Mouse (Mus musculus) heart, embryonic 14.5 days (tissue): ENCODE measurements at regions not wholly inside any gene's neighbourhood (a gene's known extent, or its start where the extent isn't known, plus 50 kb on each side); places are given as distances from the start of the nearest gene placed in this dataset.

ENCODE experiments used
- ATAC-seq: fragments of 200-750 bp; cut with Nextera tagmentation; 2 replicates; pipeline ENCODE4 v1.8.0; 2017; ENCODE audit warnings: low read depth, moderate TSS enrichment; ENCODE audit not compliant: insufficient number of reproducible peaks, insufficient read depth, low FRiP score
- H3K27ac ChIP-seq, 2 experiments: fragments of 200-500 bp in 1 of 2; fragments of 300-500 bp in 1 of 2; sonication (generic) in 1 of 2; replicated peaks in 1 of 2; 2 replicates each; pipeline ENCODE4 v1.5.1; 2012 to 2014; ENCODE audit warnings: low read depth in 2 of 2, low read length in 2 of 2, control low read depth in 1 of 2, mild to moderate bottlenecking in 1 of 2, mixed read lengths in 1 of 2; ENCODE audit not compliant: control insufficient read depth in 1 of 2, insufficient read depth in 1 of 2
- H3K27me3 ChIP-seq: fragments of 300-500 bp; sonication (generic); 2 replicates; pipeline ENCODE4 v1.6.1; 2014; ENCODE audit warnings: mild to moderate bottlenecking, low read length, control low read depth; ENCODE audit not compliant: control insufficient read depth, insufficient read depth
- H3K36me3 ChIP-seq: fragments of 300-500 bp; sonication (generic); 2 replicates; pipeline ENCODE4 v1.6.1; 2014; ENCODE audit warnings: mild to moderate bottlenecking, control low read depth, low read length, mixed read lengths; ENCODE audit not compliant: control insufficient read depth, insufficient read depth
- H3K4me1 ChIP-seq, 2 experiments: fragments of 200-500 bp in 1 of 2; fragments of 300-500 bp in 1 of 2; sonication (generic) in 1 of 2; 2 replicates each; pipeline ENCODE4 v1.6.1; 2012 to 2014; ENCODE audit warnings: low read length in 2 of 2, control low read depth in 1 of 2, mixed read lengths in 1 of 2; ENCODE audit not compliant: control insufficient read depth in 2 of 2, insufficient read depth in 2 of 2
- H3K4me2 ChIP-seq: fragments of 300-500 bp; sonication (generic); 2 replicates; pipeline ENCODE4 v1.6.1; 2014; ENCODE audit warnings: mild to moderate bottlenecking, low read length
- H3K4me3 ChIP-seq, 2 experiments: fragments of 200-500 bp in 1 of 2; fragments of 300-500 bp in 1 of 2; sonication (generic) in 1 of 2; 2 replicates each; pipeline ENCODE4 v1.5.1; 2012 to 2014; ENCODE audit warnings: low read length in 2 of 2, mild to moderate bottlenecking in 2 of 2, control low read depth in 1 of 2, low read depth in 1 of 2, moderate library complexity in 1 of 2; ENCODE audit not compliant: control insufficient read depth in 1 of 2, insufficient read depth in 1 of 2
- H3K9ac ChIP-seq: fragments of 300-500 bp; sonication (generic); 2 replicates; pipeline ENCODE4 v1.6.1; 2014; ENCODE audit warnings: mild to moderate bottlenecking, low read length
- H3K9me3 ChIP-seq: fragments of 300-500 bp; sonication (generic); 2 replicates; pipeline ENCODE4 v1.6.1; 2016; ENCODE audit warnings: low read length, control low read depth; ENCODE audit not compliant: control insufficient read depth
- WGBS: fragments of 180-500 bp; shearing (Covaris S2); extraction: QIAGEN DNeasy Blood & Tissue Kit; methylation state at CpG from one replicate; pipeline ENCODE4 v1.1.7; 2014; 5-methylcytosine and 5-hydroxymethylcytosine counted together

DNA sequence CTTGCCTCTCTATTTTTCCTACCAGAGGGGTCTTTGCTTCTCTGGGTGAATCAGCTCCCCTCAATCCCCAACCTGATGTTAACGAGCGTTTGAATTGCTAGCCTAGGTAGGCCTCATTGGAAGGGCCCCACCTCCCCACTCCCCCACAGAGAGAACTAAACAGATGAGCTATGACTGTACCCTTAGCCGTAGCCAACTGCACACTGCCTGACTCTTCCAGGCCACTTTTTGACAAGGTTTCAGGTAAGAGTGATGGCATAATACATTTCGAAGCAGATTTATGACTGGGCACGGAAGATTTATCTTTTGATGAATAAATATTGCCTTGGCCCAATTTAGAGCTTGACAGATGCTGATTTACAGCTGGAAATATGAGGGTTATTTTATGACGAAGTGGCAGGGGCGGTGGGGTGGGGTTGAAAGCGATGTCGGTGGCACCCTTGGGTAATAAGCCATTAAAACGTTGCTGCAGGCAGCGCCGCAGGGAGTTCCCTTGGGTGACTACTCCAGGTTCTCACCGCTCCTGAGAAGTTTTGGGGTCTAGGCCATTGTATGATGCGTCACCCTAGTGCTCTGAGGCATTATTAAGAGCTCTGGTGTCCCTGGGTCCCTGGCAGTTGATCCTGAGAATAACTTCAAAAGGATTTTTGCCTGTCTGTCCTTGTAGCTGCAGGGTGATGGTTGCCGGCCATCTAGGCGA is 159.7 kb upstream of the Mrps10 start:
- no peak overlapping the region for H3K4me2 ChIP-seq

DNA sequence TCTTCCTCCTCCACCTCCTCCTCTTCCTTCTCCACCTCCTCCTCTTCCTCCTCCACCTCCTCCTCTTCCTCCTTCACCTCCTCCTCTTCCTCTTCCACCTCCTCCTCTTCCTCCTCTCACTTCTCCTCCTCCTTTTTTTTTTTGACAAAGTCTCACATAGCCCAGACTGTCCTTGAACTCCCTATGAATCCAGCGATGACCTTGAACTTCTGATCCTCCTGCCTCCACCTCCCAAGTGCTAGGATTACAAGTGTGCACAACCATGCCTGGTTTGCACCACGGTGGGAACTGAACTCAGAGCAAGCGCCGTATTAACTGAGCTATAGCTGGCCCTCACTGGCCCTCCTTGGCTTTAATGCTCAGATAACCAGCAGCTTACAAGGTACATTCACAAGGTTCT is 161.2 kb upstream of the Mrps10 start:
- 84% methylated on average over 4 of the region's 4 CpGs for WGBS
- no peaks in the 10 kb centered on the region for H3K36me3 ChIP-seq
- peaks cover 2 to 13% of the 10 kb centered on the region in 2 experiments; a peak in 2 of 4 replicates for H3K4me1 ChIP-seq
- no peak overlapping the region for H3K27ac ChIP-seq
- H3K4me2 ChIP-seq = no peak overlapping the region
- H3K27me3 ChIP-seq = no peaks in the 10 kb centered on the region
- no peak overlapping the region for H3K4me3 ChIP-seq
- ATAC-seq = no peak
- H3K9me3 ChIP-seq = no peaks in the 10 kb centered on the region
- no peak overlapping the region for H3K9ac ChIP-seq

More for the DNA sequence above, 159.7 kb upstream of the Mrps10 start:
- no peak for ATAC-seq
- Histone ChIP-seq H3K9ac (no peak overlapping the region), H3K27ac (no peak overlapping the region), H3K36me3 (no peaks in the 10 kb centered on the region), H3K4me3 (no peak overlapping the region), H3K9me3 (no peaks in the 10 kb centered on the region), H3K4me1 (peaks cover 0 to 9% of the 10 kb centered on the region in 2 experiments; a peak in 1 of 4 replicates), H3K27me3 (no peaks in the 10 kb centered on the region)
- WGBS = 87% methylated on average over 16 of the region's 16 CpGs

GRCm38 (mm10) chr17:47204470-47205162 is 164.1 kb upstream of the Mrps10 start:
- H3K27me3 ChIP-seq = no peaks in the 10 kb centered on the region
- no peak overlapping the region for H3K4me2 ChIP-seq
- H3K9me3 ChIP-seq = no peaks in the 10 kb centered on the region
- peaks cover 9 to 17% of the 10 kb centered on the region in 2 experiments; a peak in 3 of 4 replicates for H3K4me1 ChIP-seq
- 69% methylated on average over 7 of the region's 7 CpGs for WGBS
- no peaks in the 10 kb centered on the region for H3K36me3 ChIP-seq
- no peak for ATAC-seq
- no peak overlapping the region for H3K9ac ChIP-seq
- H3K27ac ChIP-seq = no peak overlapping the region
- no peak overlapping the region for H3K4me3 ChIP-seq

DNA sequence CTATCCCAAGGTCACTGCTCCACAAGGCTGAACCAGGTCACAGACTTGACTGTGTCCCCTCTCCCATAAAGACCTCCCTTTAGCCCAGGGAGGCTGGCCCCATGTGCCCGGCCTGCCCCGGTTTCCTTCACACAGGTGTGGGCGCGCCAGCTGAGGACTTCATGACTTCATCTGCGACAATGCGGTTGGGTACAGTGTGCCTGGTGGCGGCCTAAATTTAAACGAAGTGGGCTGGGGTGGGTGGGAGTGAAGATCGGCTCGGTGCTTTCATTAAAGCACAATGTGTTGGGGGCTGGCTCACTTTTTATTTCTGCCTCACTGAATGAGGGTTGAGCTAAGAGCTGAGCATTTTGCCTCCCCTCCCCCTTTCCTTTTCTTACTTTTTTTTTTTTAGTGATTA is 169.5 kb upstream of the Mrps10 start:
- 88% methylated on average over 10 of the region's 10 CpGs for WGBS
- ATAC-seq = no peak

GRCm38 (mm10) chr17:47197957-47198356 is 170.7 kb upstream of the Mrps10 start:
- Histone ChIP-seq H3K27ac (0 out of 4 replicates have a peak overlapping the region, but pooled peaks of 1 of the 2 experiments have one; percentile 20), H3K27me3 (no peaks in the 10 kb centered on the region), H3K4me2 (peak overlapping the region; percentile 35; the same call in 1 of the 2 replicates), H3K9me3 (0 out of 2 replicates have a peak, but pooled peaks cover 3% of the 10 kb centered on the region), H3K36me3 (0 out of 2 replicates have a peak, but pooled peaks cover 3% of the 10 kb centered on the region), H3K9ac (peak overlapping the region; percentile 45; the same call in 1 of the 2 replicates), H3K4me3 (no peak overlapping the region), H3K4me1 (peaks cover 25 to 37% of the 10 kb centered on the region in 2 experiments)
- 32% methylated on average over 7 of the region's 7 CpGs for WGBS
- no peak for ATAC-seq

More for the DNA sequence above, 169.5 kb upstream of the Mrps10 start:
- Histone ChIP-seq H3K27me3 (no peaks in the 10 kb centered on the region), H3K27ac (no peak overlapping the region), H3K4me2 (no peak overlapping the region), H3K9ac (no peak overlapping the region), H3K4me3 (no peak overlapping the region), H3K4me1 (peaks cover 25 to 39% of the 10 kb centered on the region in 2 experiments), H3K36me3 (0 out of 2 replicates have a peak, but pooled peaks cover 3% of the 10 kb centered on the region), H3K9me3 (0 out of 2 replicates have a peak, but pooled peaks cover 3% of the 10 kb centered on the region)

- 46% methylated on average over 6 of the region's 6 CpGs for WGBS
- ATAC-seq = no peak
- H3K27ac ChIP-seq = peak overlapping the region in 1 of 2 experiments; percentile 9; a peak in 1 of 4 replicates
Measured at GRCm38 (mm10) chr17:47196992-47197391, 171.7 kb upstream of the Mrps10 start.

DNA sequence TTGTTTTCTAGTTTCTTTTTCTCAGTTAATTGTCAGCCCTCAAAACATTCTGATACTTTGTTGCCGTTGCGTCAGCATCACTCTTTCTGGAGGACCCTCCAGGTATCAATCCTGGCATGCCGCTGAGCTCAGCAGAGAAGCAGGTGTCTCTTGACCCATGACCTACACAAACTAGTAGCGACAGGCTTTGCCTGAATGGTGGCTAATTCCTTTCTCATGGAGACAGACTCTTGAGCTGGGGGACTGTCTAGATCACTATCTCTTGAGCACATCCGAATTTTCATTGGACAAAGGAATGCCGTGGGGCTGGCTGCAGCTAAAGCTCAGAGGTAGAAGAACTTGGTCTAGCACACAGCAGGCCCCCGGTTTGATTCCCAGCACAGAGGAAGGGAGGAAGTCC is 172.7 kb upstream of the Mrps10 start:
- 71% methylated on average over 7 of the region's 7 CpGs for WGBS
- Histone ChIP-seq H3K4me2 (no peak overlapping the region), H3K9me3 (0 out of 2 replicates have a peak, but pooled peaks cover 3% of the 10 kb centered on the region), H3K9ac (no peak overlapping the region), H3K4me1 (peaks cover 17 to 29% of the 10 kb centered on the region in 2 experiments), H3K27me3 (no peaks in the 10 kb centered on the region), H3K36me3 (0 out of 2 replicates have a peak, but pooled peaks cover 3% of the 10 kb centered on the region), H3K4me3 (no peak overlapping the region), H3K27ac (no peak overlapping the region)
- no peak for ATAC-seq

More at GRCm38 (mm10) chr17:47196992-47197391, 171.7 kb upstream of the Mrps10 start:
- Histone ChIP-seq H3K36me3 (0 out of 2 replicates have a peak, but pooled peaks cover 3% of the 10 kb centered on the region), H3K9ac (0 out of 2 replicates have a peak overlapping the region, but pooled peaks have one; percentile 1), H3K9me3 (0 out of 2 replicates have a peak, but pooled peaks cover 3% of the 10 kb centered on the region), H3K27me3 (no peaks in the 10 kb centered on the region), H3K4me1 (peaks cover 20 to 29% of the 10 kb centered on the region in 2 experiments), H3K4me2 (no peak overlapping the region), H3K4me3 (no peak overlapping the region)
